Mouse (Mus musculus): Measurements from ENCODE around the gene Tspan5.

DNA sequence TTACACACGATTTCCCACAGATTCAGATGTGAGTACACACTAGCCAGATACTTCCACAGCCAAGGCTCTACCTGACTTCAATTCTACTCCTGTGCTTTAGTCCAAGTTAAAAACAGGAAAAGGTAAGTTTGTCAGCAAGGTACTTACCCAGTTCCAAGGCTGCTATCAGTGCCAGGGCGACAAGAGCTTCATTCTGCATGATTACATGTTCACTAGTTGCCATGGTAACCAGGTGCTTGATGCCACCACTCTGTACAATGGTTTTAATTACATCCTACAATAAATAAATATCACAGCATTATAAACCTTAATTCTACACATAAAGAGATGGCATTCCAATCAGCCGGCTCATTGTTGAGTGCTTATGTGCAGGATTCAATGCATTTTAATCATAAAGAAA, 203.5 kb downstream of the Tspan5 start:
- TF ChIP-seq TAL1 (IDR thresholded peaks at IDR 0.05; ENCODE audit: low read length) (no peak), GATA1 (IDR thresholded peaks at IDR 0.05; ENCODE audit: low read length) (no peak)
